Comparison of ENCODE assay signal across 23 mouse cellular contexts in genomic region chr5:26169855-26170254, GRCm38 (mm10). TPM values are rescaled to one million over a fixed set of nuclear protein-coding genes. Genes with fewer than 3 reads are reported as not detected.
"Had no signal": no experiment of that assay in that cellular context is flagged by ENCODE, and none has a peak within 500 bp of the region (broad histone marks: within the 10 kb centered on the region; RNA-seq: fewer than 3 reads in every experiment).

No protein-coding gene starts in this region.

- H3K4me3 ChIP-seq: midbrain, embryonic 10.5 days; midbrain, embryonic 12.5 days; myocyte; neural tube, embryonic 13.5 days; neural tube, embryonic 15.5 days; stomach, embryonic 15.5 days had no signal

- H3K4me1 ChIP-seq: midbrain, embryonic 10.5 days; midbrain, embryonic 12.5 days; stomach, embryonic 15.5 days had no signal

- H3K27me3 ChIP-seq: midbrain, embryonic 12.5 days; neural tube, embryonic 13.5 days; neural tube, embryonic 15.5 days; stomach, embryonic 15.5 days had no signal

- H3K9me3 ChIP-seq: midbrain, embryonic 10.5 days; midbrain, embryonic 12.5 days; neural tube, embryonic 13.5 days; neural tube, embryonic 15.5 days; stomach, embryonic 15.5 days had no signal

- H3K27ac ChIP-seq: midbrain, embryonic 10.5 days; midbrain, embryonic 12.5 days; neural tube, embryonic 15.5 days; stomach, embryonic 15.5 days; stomach, postnatal 0 days had no signal

- H3K36me3 ChIP-seq: midbrain, embryonic 10.5 days; midbrain, embryonic 12.5 days; neural tube, embryonic 13.5 days; neural tube, embryonic 15.5 days; stomach, embryonic 15.5 days had no signal

- DNase-seq: lung, adult 18-20 months; lung, embryonic 14.5 days; lung, postnatal 10 days; lung, postnatal 4 days; midbrain, embryonic 14.5 days; retina, postnatal 1 day; right cerebral cortex, postnatal 14 days; thymus, adult 2 months; thymus, postnatal 25 days; thymus, postnatal 4 days had no signal

RNA-seq across cellular contexts. Expression of gene Gm10220, which starts 48.6 kb away (rescaled TPM):
- total RNA-seq: megakaryocyte, adult 5-6 weeks; megakaryocyte-erythroid progenitor cell, adult 5-6 weeks had no signal
- polyA plus RNA-seq: lung, embryonic 14.5 days; lung, embryonic 16.5 days; midbrain, embryonic 10.5 days; midbrain, embryonic 12.5 days; midbrain, embryonic 14.5 days; myocyte; neural tube, embryonic 11.5 days; spleen, adult 2 months; stomach, embryonic 15.5 days; thymus, adult 2 months; urinary bladder, adult 2 months had no signal
